7 mouse cellular contexts compared by ENCODE assay signal in the genomic region with DNA sequence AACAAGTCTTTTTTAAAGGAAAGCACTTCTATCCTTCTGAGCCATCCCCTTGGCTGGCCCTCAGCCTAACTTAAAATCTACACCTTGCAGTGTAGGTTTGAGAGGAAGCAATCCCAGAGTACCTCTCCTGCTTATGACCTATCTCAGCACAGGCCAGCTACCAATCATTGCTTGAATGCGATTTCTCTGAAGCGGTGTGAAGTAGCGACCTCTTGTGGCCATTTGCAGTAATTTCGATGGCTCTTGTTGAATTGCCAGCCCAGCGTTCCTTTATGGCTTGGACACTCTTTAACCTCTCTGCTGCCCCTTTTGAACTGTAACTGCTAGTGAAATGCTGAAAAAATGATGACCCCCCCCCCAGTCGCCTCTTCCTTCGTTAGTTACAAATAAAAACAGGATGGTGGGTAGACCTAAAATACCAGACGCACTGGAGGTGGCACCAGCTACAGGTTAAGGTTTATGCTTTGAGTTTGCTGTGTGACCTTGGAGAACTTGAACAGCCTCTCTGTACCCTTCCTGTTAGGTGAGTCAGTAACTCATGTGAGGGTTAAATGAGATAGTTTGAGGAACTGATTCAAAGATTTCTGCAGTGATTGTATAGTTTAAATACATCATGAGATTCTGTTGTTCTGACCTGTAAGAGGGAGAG.
DNase-seq lines count a peak whose midpoint lies in the region; ATAC-seq lines count a peak whose summit lies in the region.

No protein-coding gene starts in this region.

- H3K36me3 ChIP-seq in hindbrain, embryonic 16.5 days (ENCODE audit: control insufficient read depth, insufficient read depth, low read length), result no peaks in the 10 kb centered on the region

- peak; percentile 73 for ATAC-seq in hindbrain, embryonic 16.5 days
- peak; percentile 72 for ATAC-seq in megakaryocyte-erythroid progenitor cell, adult 5-6 weeks (replicated peaks; ENCODE audit: low FRiP score, low TSS enrichment, poor library complexity, severe bottlenecking)

- H3K4me2 ChIP-seq in hindbrain, embryonic 16.5 days (ENCODE audit: low read length), result no peak overlapping the region

- no peak overlapping the region for H3K27ac ChIP-seq in hindbrain, embryonic 16.5 days (ENCODE audit: low read depth, low read length)

- peaks cover 2% of the 10 kb centered on the region; the same call in 1 of the 2 replicates for H3K4me1 ChIP-seq in hindbrain, embryonic 16.5 days (ENCODE audit: control insufficient read depth, insufficient read depth, low read depth, low read length)

- H3K9ac ChIP-seq in hindbrain, embryonic 16.5 days (ENCODE audit: low read depth, low read length), result no peak overlapping the region; the same call in 1 of the 2 replicates

- H3K4me3 ChIP-seq in hindbrain, embryonic 16.5 days (ENCODE audit: low read length), result no peak overlapping the region

- DNase-seq in ZHBTc4 (ENCODE audit: low read depth, low spot score), result peak; percentile 89
- DNase-seq in cerebellum, adult 9-10 months, result peak; percentile 64
- peak; percentile 41 to 89 for DNase-seq in frontal cortex, adult 2 months (ENCODE audit: extremely low spot score in 1 of 2, low spot score in 1 of 2)
- DNase-seq in left cerebral cortex, adult 11 months (ENCODE audit: low spot score), result peak; percentile 55
- DNase-seq in right cerebral cortex, postnatal 36 days (ENCODE audit: low spot score in 2 of 2), result peak; percentile 49 to 53

- no peaks in the 10 kb centered on the region for H3K27me3 ChIP-seq in hindbrain, embryonic 16.5 days (replicated peaks; ENCODE audit: control insufficient read depth, insufficient read depth, low read length)

- H3K9me3 ChIP-seq in hindbrain, embryonic 16.5 days (ENCODE audit: control insufficient read depth, low read length), result no peaks in the 10 kb centered on the region

- WGBS in hindbrain, embryonic 16.5 days, result 12% methylated on average over 8 of the region's 8 CpGs
